Mouse (Mus musculus): Measurements from ENCODE around the gene Arl8b. TPM values are rescaled to one million over a fixed set of nuclear protein-coding genes. Genes with fewer than 3 reads are reported as not detected.

Arl8b gene
- polyA plus RNA-seq, 1 experiment from 2014 or later, result 91.0 TPM

Other genes with a start within 250 kb of the Arl8b start
- gene Bhlhe40, start 122.5 kb upstream of the Arl8b start, polyA plus RNA-seq (2015; fragmentation: Nextera tagmentation; extraction: Ambion mirVana), result 5.3 TPM in 2 replicates
- 4.5 and 6.5 TPM in 2 replicates for gene Edem1, start 45.5 kb downstream of the Arl8b start, polyA plus RNA-seq (2015; fragmentation: Nextera tagmentation; extraction: Ambion mirVana)